Mouse (Mus musculus) E14TG2a.4 (cell line): ENCODE measurements around the gene Prss2.

Experiments
- CTCF ChIP-seq: conservative IDR thresholded peaks from 2 replicates; pipeline ENCODE4 v1.5.1; 2014; ENCODE audit warnings: low read length
- NANOG ChIP-seq: IDR thresholded peaks from 2 replicates; pipeline ENCODE4 v1.6.1; 2014; ENCODE audit warnings: borderline replicate concordance, low read length, mixed read lengths
- POU5F1 ChIP-seq: IDR thresholded peaks from 2 replicates; pipeline ENCODE4 v1.6.1; 2014; ENCODE audit warnings: low read length, borderline replicate concordance

DNA sequence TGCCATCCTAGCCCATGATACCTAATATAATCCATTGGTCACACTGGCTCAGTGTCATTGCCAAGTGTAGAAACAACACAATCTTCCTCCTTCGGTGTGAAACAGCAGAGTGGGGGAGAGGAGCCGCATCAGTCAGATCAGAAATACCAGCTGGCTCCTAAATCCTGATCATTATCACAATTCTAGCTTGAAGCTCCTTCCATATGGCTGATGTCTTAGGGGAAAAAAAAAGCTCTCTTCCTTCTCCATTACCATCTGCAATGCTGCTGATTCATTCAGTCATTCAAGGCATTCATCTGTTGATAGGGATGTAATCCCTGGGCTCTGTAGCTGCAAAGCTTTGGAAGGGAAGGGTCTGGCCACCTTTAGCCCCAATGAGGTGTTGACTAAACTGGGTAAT, 38.7 kb downstream of the Prss2 start:
- no peak for TF ChIP-seq CTCF
- no peak for TF ChIP-seq POU5F1
- no peak for TF ChIP-seq NANOG
